Mouse (Mus musculus) naive thymus-derived CD4-positive, alpha-beta T cell, adult 2 months (primary cell): Measurements from ENCODE around the gene Gabrb1.

ENCODE experiments used
- DNase-seq: peaks from one replicate; pipeline ENCODE4 v3.0.0-alpha.2; 2011; ENCODE audit warnings: low read depth

The Gabrb1 gene

GRCm38 (mm10) chr5:71657482-71658114 lies at the start of gene Gabrb1:
Gene Gabrb1 (plus strand): TSS chr5:71658113.
- no peak for DNase-seq

- DNase-seq, result no peak
These were observed 49.2 kb upstream of the Gabrb1 start for GRCm38 (mm10) chr5:71608735-71609134.

GRCm38 (mm10) chr5:71614311-71614710 lies 43.6 kb upstream of the Gabrb1 start:
- no peak for DNase-seq

GRCm38 (mm10) chr5:71616734-71617133 lies 41.2 kb upstream of the Gabrb1 start:
- DNase-seq, result no peak

- DNase-seq, result no peak
These were observed 30.1 kb upstream of the Gabrb1 start for GRCm38 (mm10) chr5:71627820-71628219.

GRCm38 (mm10) chr5:71639804-71640203 lies 18.1 kb upstream of the Gabrb1 start:
- no peak for DNase-seq

GRCm38 (mm10) chr5:71648108-71648507 lies 9.8 kb upstream of the Gabrb1 start:
- no peak for DNase-seq

- no peak for DNase-seq
These were observed 3.9 kb upstream of the Gabrb1 start for GRCm38 (mm10) chr5:71654056-71654455.

- DNase-seq, result no peak
These were observed 1.1 kb upstream of the Gabrb1 start for GRCm38 (mm10) chr5:71656771-71657170.

GRCm38 (mm10) chr5:71658115-71658497 lies 193 bp downstream of the Gabrb1 start, which contains the start of gene Gabra4:
Gene Gabra4 (minus strand): TSS chr5:71658308.
- DNase-seq, result no peak

GRCm38 (mm10) chr5:71665593-71665992 lies 7.7 kb downstream of the Gabrb1 start:
- no peak for DNase-seq

- no peak for DNase-seq
These were observed 42.0 kb downstream of the Gabrb1 start for GRCm38 (mm10) chr5:71699696-71700467.

GRCm38 (mm10) chr5:71700468-71701272 lies 42.8 kb downstream of the Gabrb1 start:
- DNase-seq, result no peak

GRCm38 (mm10) chr5:71701273-71701614 lies 43.3 kb downstream of the Gabrb1 start:
- no peak for DNase-seq

GRCm38 (mm10) chr5:71732931-71733792 lies 75.2 kb downstream of the Gabrb1 start:
- DNase-seq, result no peak

GRCm38 (mm10) chr5:71747411-71747810 lies 89.5 kb downstream of the Gabrb1 start:
- no peak for DNase-seq

GRCm38 (mm10) chr5:71753966-71754365 lies 96.1 kb downstream of the Gabrb1 start:
- DNase-seq, result no peak

GRCm38 (mm10) chr5:71761105-71761504 lies 103.2 kb downstream of the Gabrb1 start:
- DNase-seq, result no peak

- no peak for DNase-seq
These were observed 123.7 kb downstream of the Gabrb1 start for GRCm38 (mm10) chr5:71781514-71782179.

- no peak for DNase-seq
These were observed 164.9 kb downstream of the Gabrb1 start for GRCm38 (mm10) chr5:71822862-71823261.

- DNase-seq, result no peak
These were observed 170.4 kb downstream of the Gabrb1 start for GRCm38 (mm10) chr5:71828342-71828741.
